Mouse (Mus musculus) MEL (cell line): ENCODE measurements around the gene Cand2. TPM values are rescaled to one million over a fixed set of nuclear protein-coding genes. Genes with fewer than 3 reads are reported as not detected.

Experiments
- DNase-seq: peaks from one replicate; pipeline ENCODE4 v3.0.0; 2011; ENCODE audit warnings: low read depth, low spot score
- H3K27ac ChIP-seq: 2 replicates; pipeline ENCODE4 v1.5.1; 2012; ENCODE audit warnings: low read depth, mild to moderate bottlenecking, control low read depth, low read length, moderate library complexity; ENCODE audit not compliant: control insufficient read depth
- H3K27me3 ChIP-seq, 2 experiments: fragments of 150-350 bp in 1 of 2; sonication (generic) in 1 of 2; 2 replicates each; pipeline ENCODE4 v1.6.1; 2012; ENCODE audit warnings: low read length in 2 of 2, mild to moderate bottlenecking in 2 of 2, improper control_type of control experiment in 1 of 2, moderate library complexity in 1 of 2; ENCODE audit not compliant: insufficient read depth in 2 of 2, control insufficient read depth in 1 of 2
- H3K36me3 ChIP-seq, 2 experiments: 2 replicates each; pipeline ENCODE4 v1.6.1; 2012 to 2014; ENCODE audit warnings: low read length in 2 of 2, improper control_type of control experiment in 1 of 2, inconsistent platforms in 1 of 2, mild to moderate bottlenecking in 1 of 2; ENCODE audit not compliant: insufficient read depth in 2 of 2, control insufficient read depth in 1 of 2
- H3K4me1 ChIP-seq, 2 experiments: fragments of 150-350 bp in 1 of 2; sonication (generic) in 1 of 2; 2 replicates each; pipeline ENCODE4 v1.6.1; 2012; ENCODE audit warnings: low read length in 2 of 2, improper control_type of control experiment in 1 of 2, mild to moderate bottlenecking in 1 of 2; ENCODE audit not compliant: insufficient read depth in 2 of 2, control insufficient read depth in 1 of 2
- H3K4me3 ChIP-seq, 2 experiments: fragments of 150-350 bp in 1 of 2; sonication (generic) in 1 of 2; 2 replicates each; pipeline ENCODE4 v1.5.1; 2012; ENCODE audit warnings: low read depth in 2 of 2, low read length in 2 of 2, mild to moderate bottlenecking in 2 of 2, moderate library complexity in 2 of 2, control low read depth in 1 of 2, improper control_type of control experiment in 1 of 2; ENCODE audit not compliant: control insufficient read depth in 1 of 2, insufficient read depth in 1 of 2
- H3K79me2 ChIP-seq: 2 replicates; pipeline ENCODE4 v1.6.1; 2012; ENCODE audit warnings: mild to moderate bottlenecking, low read length, moderate library complexity; ENCODE audit not compliant: control insufficient read depth, poor library complexity, insufficient read depth
- H3K9ac ChIP-seq: 2 replicates; pipeline ENCODE4 v1.6.1; 2012; ENCODE audit warnings: low read depth, mild to moderate bottlenecking, control low read depth, low read length, moderate library complexity; ENCODE audit not compliant: control insufficient read depth, poor library complexity, severe bottlenecking
- H3K9me3 ChIP-seq: fragments of 150-350 bp; sonication (generic); replicated peaks from 2 replicates; pipeline ENCODE4 v1.6.1; 2012; ENCODE audit warnings: mild to moderate bottlenecking, low read length, improper control_type of control experiment, moderate library complexity; ENCODE audit not compliant: insufficient read depth
- CHD1 ChIP-seq: IDR thresholded peaks from 2 replicates; pipeline ENCODE4 v1.6.1; 2012; ENCODE audit warnings: low read depth, mild to moderate bottlenecking, inconsistent platforms, low read length, improper control_type of control experiment
- CHD2 ChIP-seq: IDR thresholded peaks from 2 replicates; pipeline ENCODE4 v1.6.1; 2011; ENCODE audit warnings: low read length, improper control_type of control experiment
- CTCF ChIP-seq, 3 experiments: IDR thresholded peaks in 2 of 3; conservative IDR thresholded peaks in 1 of 3; 2 replicates each; pipeline ENCODE4 v1.5.1; 2011 to 2012; ENCODE audit warnings: low read length in 3 of 3, low read depth in 2 of 3, mild to moderate bottlenecking in 2 of 3, improper control_type of control experiment in 1 of 3, inconsistent platforms in 1 of 3, mixed read lengths in 1 of 3, moderate library complexity in 1 of 3; ENCODE audit not compliant: control insufficient read depth in 1 of 3, insufficient read depth in 1 of 3, poor library complexity in 1 of 3, severe bottlenecking in 1 of 3
- E2F4 ChIP-seq: IDR thresholded peaks from 2 replicates; pipeline ENCODE4 v1.6.1; 2011; ENCODE audit warnings: low read depth, low read length, improper control_type of control experiment, borderline replicate concordance
- ELF1 ChIP-seq: IDR thresholded peaks from 2 replicates; pipeline ENCODE4 v1.6.1; 2014; ENCODE audit warnings: low read depth, mild to moderate bottlenecking, inconsistent platforms, low read length, improper control_type of control experiment, moderate library complexity
- EP300 ChIP-seq, 2 experiments: IDR thresholded peaks; 2 replicates each; pipeline ENCODE4 v1.6.1; 2011; ENCODE audit warnings: improper control_type of control experiment in 2 of 2, low read length in 2 of 2, low read depth in 1 of 2, mild to moderate bottlenecking in 1 of 2
- ETS1 ChIP-seq: IDR thresholded peaks from 2 replicates; pipeline ENCODE4 v1.6.1; 2012; ENCODE audit warnings: low read depth, mild to moderate bottlenecking, inconsistent platforms, low read length, improper control_type of control experiment, moderate library complexity
- GABPA ChIP-seq: IDR thresholded peaks from 2 replicates; pipeline ENCODE4 v1.6.1; 2012; ENCODE audit warnings: low read depth, mild to moderate bottlenecking, inconsistent platforms, low read length, improper control_type of control experiment, moderate library complexity
- HCFC1 ChIP-seq: IDR thresholded peaks from 2 replicates; pipeline ENCODE4 v1.6.1; 2012; ENCODE audit warnings: low read depth, mild to moderate bottlenecking, inconsistent platforms, low read length, improper control_type of control experiment, moderate library complexity
- MXI1 ChIP-seq: IDR thresholded peaks from 2 replicates; pipeline ENCODE4 v1.6.1; 2011; ENCODE audit warnings: mild to moderate bottlenecking, low read depth, low read length, improper control_type of control experiment
- MYB ChIP-seq: IDR thresholded peaks from 2 replicates; pipeline ENCODE4 v1.6.1; 2011; ENCODE audit warnings: mild to moderate bottlenecking, low read depth, low read length, improper control_type of control experiment
- NELFE ChIP-seq: IDR thresholded peaks from 2 replicates; pipeline ENCODE4 v1.6.1; 2011; ENCODE audit warnings: low read depth, low read length, improper control_type of control experiment
- POLR2A ChIP-seq, 2 experiments: IDR thresholded peaks; 2 replicates each; pipeline ENCODE4 v1.6.1; 2011 to 2012; ENCODE audit warnings: low read length in 2 of 2, mild to moderate bottlenecking in 2 of 2, control low read depth in 1 of 2, improper control_type of control experiment in 1 of 2, low read depth in 1 of 2, moderate library complexity in 1 of 2; ENCODE audit not compliant: control insufficient read depth in 1 of 2, insufficient read depth in 1 of 2, poor library complexity in 1 of 2
- POLR2AphosphoS2 ChIP-seq: IDR thresholded peaks from 2 replicates; pipeline ENCODE4 v1.6.1; 2011; ENCODE audit warnings: low read length, improper control_type of control experiment
- POLR2AphosphoS5 ChIP-seq: IDR thresholded peaks from 2 replicates; pipeline ENCODE4 v1.6.1; 2012; ENCODE audit warnings: low read depth, borderline replicate concordance, mild to moderate bottlenecking, inconsistent platforms, low read length, moderate library complexity, mixed read lengths
- RAD21 ChIP-seq: IDR thresholded peaks from 2 replicates; pipeline ENCODE4 v1.6.1; 2011; ENCODE audit warnings: mild to moderate bottlenecking, low read depth, low read length, improper control_type of control experiment
- SIN3A ChIP-seq: IDR thresholded peaks from 2 replicates; pipeline ENCODE4 v1.6.1; 2012; ENCODE audit warnings: low read length, improper control_type of control experiment, inconsistent platforms
- TBP ChIP-seq: IDR thresholded peaks from 2 replicates; pipeline ENCODE4 v1.8.0; 2011; ENCODE audit warnings: low read depth, low read length, improper control_type of control experiment
- USF1 ChIP-seq: IDR thresholded peaks from 2 replicates; pipeline ENCODE4 v1.6.1; 2014; ENCODE audit warnings: low read depth, mild to moderate bottlenecking, inconsistent platforms, low read length, improper control_type of control experiment, moderate library complexity
- USF2 ChIP-seq, 2 experiments: IDR thresholded peaks; 2 replicates each; pipeline ENCODE4 v1.6.1; 2011 to 2012; ENCODE audit warnings: improper control_type of control experiment in 2 of 2, low read length in 2 of 2, borderline replicate concordance in 1 of 2, inconsistent platforms in 1 of 2, low read depth in 1 of 2, mild to moderate bottlenecking in 1 of 2; ENCODE audit not compliant: insufficient read depth in 1 of 2
- ZKSCAN1 ChIP-seq: IDR thresholded peaks from 2 replicates; pipeline ENCODE4 v1.6.1; 2012; ENCODE audit warnings: low read depth, mild to moderate bottlenecking, inconsistent platforms, low read length, improper control_type of control experiment, moderate library complexity
- ZMIZ1 ChIP-seq: IDR thresholded peaks from 2 replicates; pipeline ENCODE4 v1.6.1; 2012; ENCODE audit warnings: low read depth, mild to moderate bottlenecking, inconsistent platforms, low read length, improper control_type of control experiment, moderate library complexity
- polyA plus RNA-seq, 2 experiments: library from polyadenylated mRNA; stranded (reverse) in 1 of 2; unstranded in 1 of 2; fragments of >175 nt in 1 of 2; fragments of >200 nt in 1 of 2; gene quantifications; 2 replicates each; pipeline versions ENCODE4 v1.2.1 to v1.2.4; 2012; ENCODE audit warnings: low replicate concordance in 2 of 2, low read depth in 1 of 2; ENCODE audit not compliant: insufficient read length in 2 of 2, insufficient read depth in 1 of 2, missing spikeins in 1 of 2
- total RNA-seq: library from RNA; depleted of rRNA; stranded (reverse); fragments of 300-350 nt; gene quantifications from 2 replicates; pipeline ENCODE4 v1.2.3, GENCODE M21; 2012

Gene Cand2
- total and polyA plus RNA-seq, 3 experiments = 1.8 to 6.6 TPM; not detected in 1

GRCm38 (mm10) chr6:115807464-115808195 lies 33.3 kb downstream of the Cand2 start:
- Histone ChIP-seq H3K79me2 (peaks cover 29% of the 10 kb centered on the region), H3K36me3 (peaks cover 9 to 14% of the 10 kb centered on the region in 2 experiments)
- 0 out of 2 replicates have a peak, but pooled peaks have one; percentile 18 for TF ChIP-seq MXI1
- TF ChIP-seq E2F4 = peak; percentile 12; the same call in 1 of the 2 replicates
- peak; percentile 91 for TF ChIP-seq CHD1
- 0 out of 2 replicates have a peak, but pooled peaks have one; percentile 24 for TF ChIP-seq ZMIZ1
- no peak for TF ChIP-seq ELF1
- peak; percentile 26; the same call in 1 of the 2 replicates for TF ChIP-seq SIN3A
- TF ChIP-seq CHD2 = no peak
- TF ChIP-seq, all 39 proteins: peak for 5
- H3K9ac ChIP-seq = peak overlapping the region; percentile 98
- peak overlapping the region; percentile 88 for H3K27ac ChIP-seq
- peak overlapping the region; percentile 94 to 98 for H3K4me3 ChIP-seq
- H3K9me3 ChIP-seq = no peaks in the 10 kb centered on the region
- H3K4me1 ChIP-seq = peaks cover 0 to 8% of the 10 kb centered on the region in 2 experiments; a peak in 1 of 4 replicates
- DNase-seq = peak; percentile 46
- no peaks in the 10 kb centered on the region for H3K27me3 ChIP-seq

- no peak for DNase-seq
- H3K4me1 ChIP-seq = peaks cover 0 to 8% of the 10 kb centered on the region in 2 experiments; a peak in 1 of 4 replicates
- TF ChIP-seq POLR2A (IDR thresholded peaks at IDR 0.05; ENCODE audit: control insufficient read depth in 1 of 2, insufficient read depth in 1 of 2, low read depth in 1 of 2, low read length in 2 of 2, poor library complexity in 1 of 2) (peak in 1 of 2 experiments; percentile 75; a peak in 1 of 4 replicates), CHD2 (no peak)
Observed at GRCm38 (mm10) chr6:115808196-115808487, 33.8 kb downstream of the Cand2 start.

GRCm38 (mm10) chr6:115808488-115809231 lies 34.3 kb downstream of the Cand2 start, which contains the start of gene Rpl32:
Gene Rpl32, minus strand, starts transcription at chr6:115808747.
- peak within 1 kb of the TSS; percentile 94 to 98 for H3K4me3 ChIP-seq
- peak within 1 kb of the TSS; percentile 98 for H3K9ac ChIP-seq
- H3K9me3 ChIP-seq = no peaks in the 10 kb centered on the region
- H3K4me1 ChIP-seq = peaks cover 0 to 8% of the 10 kb centered on the region in 2 experiments; a peak in 1 of 4 replicates
- peak; percentile 96 for DNase-seq
- peaks cover 9 to 14% of the 10 kb centered on the region in 2 experiments for H3K36me3 ChIP-seq
- H3K79me2 ChIP-seq = peaks cover 29% of the 10 kb centered on the region
- H3K27ac ChIP-seq = peak within 1 kb of the TSS; percentile 88
- H3K27me3 ChIP-seq = no peaks in the 10 kb centered on the region
- TF ChIP-seq NELFE (peak; percentile 98), POLR2AphosphoS2 (peak; percentile 89), HCFC1 (peak; percentile 93), TBP (peak; percentile 92), ZKSCAN1 (no peak), USF1 (no peak), GABPA (peak; percentile 74; the same call in 1 of the 2 replicates), MYB (no peak), POLR2AphosphoS5 (peak; percentile 27; the same call in 1 of the 2 replicates), CTCF (IDR thresholded peaks at IDR 0.05 in 2 of 3, conservative IDR thresholded peaks at IDR 0.05 in 1 of 3; ENCODE audit: control insufficient read depth in 1 of 3, insufficient read depth in 1 of 3, low read depth in 2 of 3, low read length in 3 of 3, poor library complexity in 1 of 3, severe bottlenecking in 1 of 3) (peak; percentile 40 to 71 (median 49)), POLR2A (IDR thresholded peaks at IDR 0.05; ENCODE audit: control insufficient read depth in 1 of 2, insufficient read depth in 1 of 2, low read depth in 1 of 2, low read length in 2 of 2, poor library complexity in 1 of 2) (peak; percentile 74 to 93; a peak in 3 of 4 replicates), USF2 (IDR thresholded peaks at IDR 0.05; ENCODE audit: borderline replicate concordance in 1 of 2, insufficient read depth in 1 of 2, low read depth in 1 of 2, low read length in 2 of 2) (no peak), RAD21 (no peak), ETS1 (no peak), EP300 (IDR thresholded peaks at IDR 0.05; ENCODE audit: low read depth in 1 of 2, low read length in 2 of 2) (no peak), E2F4 (no peak)

More at GRCm38 (mm10) chr6:115808196-115808487, 33.8 kb downstream of the Cand2 start:
- H3K4me3 ChIP-seq = peak overlapping the region; percentile 94 to 98
- H3K27ac ChIP-seq = peak overlapping the region; percentile 88
- no peaks in the 10 kb centered on the region for H3K9me3 ChIP-seq
- peaks cover 9 to 14% of the 10 kb centered on the region in 2 experiments for H3K36me3 ChIP-seq
- peaks cover 29% of the 10 kb centered on the region for H3K79me2 ChIP-seq
- H3K9ac ChIP-seq = peak overlapping the region; percentile 98
- H3K27me3 ChIP-seq = no peaks in the 10 kb centered on the region
